Mouse (Mus musculus): ENCODE measurements around the gene Dcdc2b. TPM values are rescaled to one million over a fixed set of nuclear protein-coding genes. Genes with fewer than 3 reads are reported as not detected.

The Dcdc2b gene
- polyA plus RNA-seq, 1 experiment from 2014 or later, result 2.2 TPM

DNA sequence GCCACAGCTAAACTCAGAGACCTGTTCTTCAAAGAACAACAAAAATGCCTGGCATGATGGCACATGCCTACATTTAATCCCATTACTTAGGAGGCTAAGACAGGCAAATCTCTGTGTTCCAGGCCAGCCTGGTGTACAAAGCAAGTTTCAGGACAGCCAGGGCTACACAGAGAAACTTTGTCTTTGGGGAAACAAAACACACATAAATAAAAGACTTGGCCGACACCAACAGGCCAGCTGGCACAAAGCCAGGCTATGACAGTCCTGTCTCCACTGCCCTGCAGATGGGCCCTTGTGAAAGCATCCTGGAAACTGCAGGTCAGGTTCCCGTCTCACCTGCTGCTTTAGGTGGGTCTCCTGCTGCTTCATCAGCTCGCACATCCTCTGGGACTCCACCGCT is 16.9 kb upstream of the Dcdc2b start:
- Histone ChIP-seq H3K27me3 (ENCODE audit: poor library complexity, severe bottlenecking) (no peaks in the 10 kb centered on the region), H3K4me1 (peaks cover 3% of the 10 kb centered on the region), H3K27ac (no peak overlapping the region), H3K9me3 (no peaks in the 10 kb centered on the region), H3K4me3 (no peak overlapping the region), H3K36me3 (replicated peaks) (peaks cover 100% of the 10 kb centered on the region)
- 90% methylated on average over 4 of the region's 4 CpGs for WGBS
- DNase-seq (ENCODE audit: extremely low spot score, low spot score), result no peak

DNA sequence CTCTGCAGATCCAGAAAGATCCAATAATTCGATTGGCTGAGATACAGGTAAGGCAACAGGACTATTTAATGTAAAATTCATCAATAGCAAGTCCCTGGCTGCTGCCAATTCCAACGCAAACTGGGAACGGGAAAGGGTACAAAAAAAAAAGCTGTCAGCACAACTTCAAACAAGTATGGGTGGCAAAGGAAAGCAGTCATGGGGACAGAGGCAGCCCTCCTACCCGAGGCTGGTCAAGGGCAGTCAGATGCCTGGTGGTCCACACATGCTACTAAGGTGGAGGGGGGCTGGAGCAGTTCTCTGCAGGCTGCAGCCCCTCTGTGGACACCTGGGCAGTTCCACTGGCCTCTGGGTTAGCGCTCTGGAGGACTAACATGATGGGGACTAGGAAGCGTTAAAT is 12.0 kb upstream of the Dcdc2b start:
- WGBS, result 79% methylated on average over 6 of the region's 6 CpGs
- peaks cover 56% of the 10 kb centered on the region for H3K36me3 ChIP-seq (replicated peaks)
- H3K4me3 ChIP-seq, result no peak overlapping the region

DNA sequence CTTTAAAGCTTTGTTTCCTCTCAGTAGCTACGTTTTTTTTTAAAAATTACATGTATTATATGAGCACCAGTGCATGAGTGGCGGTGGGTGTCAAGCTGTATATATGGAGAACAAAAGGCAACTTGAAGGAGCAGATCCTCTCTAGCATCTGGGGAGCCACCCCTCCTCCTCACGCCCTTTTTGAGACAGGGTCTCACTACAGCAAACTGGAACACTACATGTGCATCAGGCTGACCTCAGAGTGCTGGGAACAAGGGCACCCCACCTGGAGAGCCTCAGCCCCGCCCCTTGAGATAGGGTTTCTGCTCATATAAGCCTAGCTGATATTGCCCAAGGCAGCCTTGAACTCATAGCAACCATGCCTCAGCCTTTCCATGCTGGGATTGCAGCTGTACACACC is 11.4 kb upstream of the Dcdc2b start:
- Histone ChIP-seq H3K4me3 (peak overlapping the region; percentile 69), H3K4me1 (peaks cover 44% of the 10 kb centered on the region), H3K36me3 (replicated peaks) (peaks cover 51% of the 10 kb centered on the region), H3K27ac (peak overlapping the region; percentile 89; the same call in 1 of the 2 replicates), H3K27me3 (ENCODE audit: poor library complexity, severe bottlenecking) (no peaks in the 10 kb centered on the region), H3K9me3 (no peaks in the 10 kb centered on the region)
- 38% methylated on average over 4 of the region's 4 CpGs for WGBS
- no peak for DNase-seq (ENCODE audit: extremely low spot score, low spot score)

More for the DNA sequence above, 12.0 kb upstream of the Dcdc2b start:
- H3K27me3 ChIP-seq (ENCODE audit: poor library complexity, severe bottlenecking), result no peaks in the 10 kb centered on the region
- no peak for DNase-seq (ENCODE audit: extremely low spot score, low spot score)
- no peak overlapping the region for H3K27ac ChIP-seq
- H3K9me3 ChIP-seq, result no peaks in the 10 kb centered on the region
- H3K4me1 ChIP-seq, result peaks cover 44% of the 10 kb centered on the region

DNA sequence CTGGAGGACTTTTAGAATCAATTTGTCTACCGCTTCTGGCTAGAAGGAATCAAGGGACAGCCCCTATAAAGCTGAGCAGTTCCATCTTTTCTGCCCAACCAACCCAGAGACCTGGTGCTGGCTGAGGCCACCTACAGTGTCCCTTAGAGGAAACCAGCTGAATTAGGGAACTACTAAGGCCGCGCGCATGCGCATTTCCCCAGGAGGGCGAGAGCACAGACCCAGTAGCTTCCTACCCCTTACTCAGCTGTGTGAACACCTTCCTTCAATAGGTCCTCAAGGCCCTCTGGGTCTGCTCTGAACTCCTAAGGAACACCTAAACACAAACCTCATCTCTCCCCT is 10.9 kb upstream of the Dcdc2b start:
- Histone ChIP-seq H3K27ac (peak overlapping the region; percentile 89), H3K27me3 (ENCODE audit: poor library complexity, severe bottlenecking) (no peaks in the 10 kb centered on the region), H3K4me1 (peaks cover 44% of the 10 kb centered on the region), H3K4me3 (peak overlapping the region; percentile 69), H3K36me3 (replicated peaks) (peaks cover 46% of the 10 kb centered on the region), H3K9me3 (no peaks in the 10 kb centered on the region)
- 1% methylated on average over 6 of the region's 6 CpGs for WGBS
- DNase-seq (ENCODE audit: extremely low spot score, low spot score), result peak; percentile 67

DNA sequence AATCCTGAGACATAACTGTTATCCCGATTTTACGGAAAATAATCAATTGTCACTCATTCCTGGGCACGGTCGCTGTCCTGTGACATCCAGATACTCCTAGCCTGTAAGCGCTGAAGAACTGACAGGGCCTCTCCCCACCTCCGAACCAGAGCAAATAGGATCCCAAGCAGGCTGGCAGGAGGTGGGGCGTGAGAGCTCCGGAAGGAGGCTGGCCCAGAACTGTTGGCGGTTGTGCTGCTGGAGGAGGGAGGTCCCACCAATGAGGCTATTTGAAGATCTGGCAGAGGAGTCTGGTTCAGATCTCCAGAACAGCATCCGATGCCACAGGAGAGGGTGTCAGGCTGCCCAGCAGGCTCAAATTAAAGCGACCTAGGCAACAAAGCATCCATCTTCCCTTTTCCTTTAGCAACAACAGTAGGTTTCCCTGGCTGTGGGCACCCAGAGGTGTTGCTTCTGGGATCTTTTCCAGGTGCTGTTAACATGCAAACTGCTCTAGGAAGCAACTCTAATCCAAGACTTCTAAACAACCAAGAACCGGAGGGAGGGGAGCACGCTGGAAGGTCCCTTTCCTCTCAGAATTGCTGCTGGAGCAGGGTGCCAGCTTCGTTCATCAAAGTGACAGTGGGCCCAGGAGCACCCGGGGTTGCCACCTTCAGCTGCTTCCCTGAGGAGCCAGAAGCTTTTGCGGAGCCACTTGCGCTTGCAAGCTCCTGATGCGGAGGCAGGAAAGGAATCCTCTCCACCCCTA is 10.4 kb upstream of the Dcdc2b start:
- peaks cover 41% of the 10 kb centered on the region for H3K36me3 ChIP-seq (replicated peaks)
- H3K27me3 ChIP-seq (ENCODE audit: poor library complexity, severe bottlenecking), result no peaks in the 10 kb centered on the region
- H3K4me1 ChIP-seq, result peaks cover 44% of the 10 kb centered on the region
- WGBS, result 2% methylated on average over 18 of the region's 18 CpGs
- H3K27ac ChIP-seq, result peak overlapping the region; percentile 89
- H3K4me3 ChIP-seq, result peak overlapping the region; percentile 69
- DNase-seq (ENCODE audit: extremely low spot score, low spot score), result peak; percentile 76
- H3K9me3 ChIP-seq, result no peaks in the 10 kb centered on the region

DNA sequence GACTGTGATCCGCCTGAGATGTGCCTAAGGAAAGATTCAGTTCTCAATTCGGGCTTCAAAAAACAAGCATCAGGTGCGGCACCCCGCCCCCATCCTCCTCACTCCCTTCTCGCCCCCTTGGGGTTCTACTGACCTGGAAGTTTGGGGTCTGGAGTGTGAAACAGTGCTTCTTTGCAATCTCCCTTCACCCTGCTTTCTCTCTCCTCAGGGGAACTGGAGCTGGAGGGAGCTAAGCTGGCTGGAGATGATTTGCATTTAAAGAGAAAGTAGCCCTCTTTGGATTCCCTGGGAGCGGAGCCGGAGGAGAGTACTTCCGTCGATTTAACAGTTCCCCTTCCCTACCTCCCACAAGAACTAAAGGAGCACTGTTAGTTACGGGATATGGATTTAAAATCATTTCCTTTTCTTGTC is 9.6 kb upstream of the Dcdc2b start, which contains the start of gene Ccdc28b:
Gene Ccdc28b, minus strand, starts transcription at position 267 of the 411 bp plus-strand sequence.
- peak within 1 kb of the TSS; percentile 69 for H3K4me3 ChIP-seq
- H3K27me3 ChIP-seq (ENCODE audit: poor library complexity, severe bottlenecking), result no peaks in the 10 kb centered on the region
- H3K9me3 ChIP-seq, result no peaks in the 10 kb centered on the region
- H3K36me3 ChIP-seq (replicated peaks), result peaks cover 33% of the 10 kb centered on the region
- peak within 1 kb of the TSS; percentile 89 for H3K27ac ChIP-seq
- WGBS, result under 1% methylated on average over 10 of the region's 10 CpGs
- peaks cover 50% of the 10 kb centered on the region for H3K4me1 ChIP-seq
- peak; percentile 55 for DNase-seq (ENCODE audit: extremely low spot score, low spot score)

DNA sequence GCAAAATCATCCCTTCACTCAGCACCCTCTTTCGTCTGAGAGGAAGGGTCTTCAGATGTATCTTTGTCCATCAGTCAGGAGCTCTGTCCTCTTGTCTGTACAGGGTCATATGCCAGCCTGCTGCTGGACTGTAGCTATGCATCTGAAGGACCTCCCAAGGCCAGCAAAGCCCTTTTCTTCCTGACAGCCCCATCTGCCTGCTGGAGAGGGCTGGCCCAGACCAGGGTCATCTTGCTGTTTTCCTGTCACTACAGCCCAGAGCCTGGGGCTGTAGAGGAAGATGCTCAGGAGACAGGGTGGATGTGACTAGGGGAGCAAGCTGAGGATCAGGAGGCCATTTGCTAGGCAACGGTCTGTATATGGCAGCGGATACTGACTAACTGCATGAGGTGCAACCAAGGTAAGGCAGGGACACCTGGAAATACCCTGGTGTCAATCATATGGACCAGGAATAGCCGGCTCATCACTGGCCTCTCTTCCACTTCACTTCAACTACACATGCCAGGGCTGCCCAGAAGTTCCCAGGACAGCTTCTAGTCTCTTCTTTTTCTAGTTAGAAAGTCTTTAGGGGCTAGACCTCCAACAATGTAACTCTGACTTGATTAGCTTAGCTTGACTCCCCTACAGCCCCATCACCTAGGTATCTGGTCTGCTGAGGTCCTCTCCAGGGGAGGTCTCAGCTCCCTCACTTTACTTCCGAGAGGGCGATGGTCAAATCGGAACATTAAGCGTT is 8.9 kb upstream of the Dcdc2b start:
- peak overlapping the region; percentile 89 for H3K27ac ChIP-seq

DNA sequence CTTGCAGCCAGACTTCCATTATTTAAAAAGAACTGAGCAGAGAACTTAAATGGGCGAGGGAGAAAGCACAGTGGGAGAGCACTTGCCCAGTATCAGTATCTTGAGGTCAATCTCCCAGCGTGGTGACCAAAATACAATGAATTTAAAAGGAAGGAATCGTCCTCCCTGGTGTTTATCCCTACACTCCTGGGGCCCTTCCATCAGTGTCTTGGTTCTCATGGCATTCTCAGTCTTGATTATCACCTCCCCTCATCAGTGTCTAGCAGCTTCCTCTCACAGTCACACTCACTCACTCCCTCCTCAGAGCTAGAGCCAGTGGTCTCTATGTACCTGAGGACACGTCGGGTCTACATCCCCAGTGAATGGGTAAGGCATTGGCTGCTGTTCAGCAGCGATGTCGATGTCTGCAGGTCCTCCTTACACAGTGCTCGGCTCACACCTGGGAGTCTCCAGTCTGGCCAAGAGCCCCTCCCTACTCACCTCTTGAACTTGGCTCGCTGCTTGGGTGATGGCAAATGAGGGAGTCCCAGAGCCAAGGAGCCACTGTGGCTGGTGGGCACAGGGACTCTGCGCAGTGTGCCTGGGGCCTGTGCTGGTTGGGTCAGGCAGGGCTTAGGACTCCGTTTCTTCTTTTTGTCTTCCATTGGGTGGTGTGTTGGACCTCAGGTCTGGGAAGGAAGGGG is 8.2 kb upstream of the Dcdc2b start:
- WGBS, result 77% methylated on average over 11 of the region's 11 CpGs
- Histone ChIP-seq H3K27me3 (ENCODE audit: poor library complexity, severe bottlenecking) (no peaks in the 10 kb centered on the region), H3K36me3 (replicated peaks) (peaks cover 23% of the 10 kb centered on the region), H3K9me3 (no peaks in the 10 kb centered on the region), H3K4me3 (peak overlapping the region; percentile 69), H3K27ac (peak overlapping the region; percentile 89; the same call in 1 of the 2 replicates), H3K4me1 (peaks cover 61% of the 10 kb centered on the region)
- DNase-seq (ENCODE audit: extremely low spot score, low spot score), result no peak

More for the DNA sequence above, 8.9 kb upstream of the Dcdc2b start:
- Histone ChIP-seq H3K27me3 (ENCODE audit: poor library complexity, severe bottlenecking) (no peaks in the 10 kb centered on the region), H3K36me3 (replicated peaks) (peaks cover 26% of the 10 kb centered on the region), H3K9me3 (no peaks in the 10 kb centered on the region), H3K4me1 (peaks cover 57% of the 10 kb centered on the region), H3K4me3 (peak overlapping the region; percentile 69)
- DNase-seq (ENCODE audit: extremely low spot score, low spot score), result no peak
- WGBS, result 23% methylated on average over 8 of the region's 8 CpGs

DNA sequence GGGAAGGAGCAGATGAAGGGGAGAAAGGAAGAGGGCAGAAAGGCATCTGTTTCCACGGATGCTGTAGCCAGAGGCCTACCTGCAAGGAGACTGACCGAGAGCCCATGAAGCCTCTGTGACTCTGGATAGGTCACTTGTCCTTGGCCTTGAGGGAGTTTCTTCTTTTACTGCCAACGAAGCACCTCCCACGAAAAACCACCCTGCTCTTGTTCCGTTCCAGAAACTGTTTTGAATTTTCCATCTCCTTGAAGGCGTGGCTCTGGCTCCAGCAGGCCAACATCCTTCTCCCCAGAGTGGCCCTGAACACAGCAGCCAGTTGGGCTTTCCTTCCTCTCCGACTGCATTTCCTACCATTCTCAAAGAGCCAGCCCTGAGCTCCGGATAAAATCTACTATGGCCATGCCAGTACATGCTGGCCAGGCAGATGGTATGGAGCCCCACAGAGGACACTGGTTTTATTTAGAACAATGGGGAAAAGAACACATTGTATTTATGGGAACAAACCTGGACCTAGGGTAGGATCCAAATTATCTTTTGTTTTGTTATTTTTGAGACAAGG is 7.3 kb upstream of the Dcdc2b start:
- Histone ChIP-seq H3K4me3 (no peak overlapping the region), H3K4me1 (peaks cover 61% of the 10 kb centered on the region)

DNA sequence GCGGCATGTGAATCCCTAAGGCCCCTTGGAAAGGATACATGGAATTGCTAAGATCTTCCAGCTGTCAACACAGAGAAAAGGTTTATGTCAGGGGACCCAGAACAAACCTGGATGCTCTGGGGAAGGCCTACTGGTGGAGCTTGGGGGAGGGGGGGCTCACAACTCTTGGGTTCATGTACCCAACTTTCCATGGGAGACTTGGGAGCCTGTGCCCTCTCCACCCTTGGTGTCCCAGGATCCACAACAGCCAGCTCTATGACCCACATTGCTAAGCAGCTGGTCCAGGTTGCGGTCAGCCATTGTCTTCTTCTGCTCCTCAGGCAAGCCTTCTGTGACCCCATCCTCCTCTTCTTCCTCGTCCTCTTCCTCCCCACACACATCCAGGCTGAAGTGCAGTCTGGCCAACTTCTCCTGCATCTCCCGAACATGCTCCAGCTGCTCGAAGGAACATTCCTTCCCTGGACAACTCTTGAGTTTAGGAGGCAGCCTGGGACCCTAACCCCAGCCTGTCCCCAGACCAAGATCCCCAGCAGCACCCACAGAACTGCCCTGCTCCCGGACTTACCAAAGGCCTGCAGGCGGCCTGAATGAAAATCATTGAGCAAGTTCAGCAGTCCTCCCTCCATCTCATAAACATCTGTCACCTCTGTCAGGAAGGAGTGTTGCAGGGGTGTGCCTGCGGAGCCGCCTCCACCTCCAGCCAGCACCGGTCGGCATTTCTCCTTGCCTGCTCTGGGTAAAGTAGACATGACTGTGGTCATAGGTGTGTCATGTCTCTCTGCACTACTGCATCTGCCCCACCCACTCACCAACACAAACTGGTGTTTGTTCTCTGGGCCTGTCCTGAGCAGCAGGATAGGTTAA is 6.6 kb upstream of the Dcdc2b start:
- no peaks in the 10 kb centered on the region for H3K9me3 ChIP-seq
- 88% methylated on average over 11 of the region's 11 CpGs for WGBS
- DNase-seq (ENCODE audit: extremely low spot score, low spot score), result no peak
- peaks cover 56% of the 10 kb centered on the region for H3K4me1 ChIP-seq
- H3K36me3 ChIP-seq (replicated peaks), result peaks cover 23% of the 10 kb centered on the region
- H3K27me3 ChIP-seq (ENCODE audit: poor library complexity, severe bottlenecking), result no peaks in the 10 kb centered on the region
- no peak overlapping the region for H3K27ac ChIP-seq
- no peak overlapping the region for H3K4me3 ChIP-seq

More for the DNA sequence above, 7.3 kb upstream of the Dcdc2b start:
- DNase-seq (ENCODE audit: extremely low spot score, low spot score), result no peak
- Histone ChIP-seq H3K36me3 (replicated peaks) (peaks cover 23% of the 10 kb centered on the region), H3K27me3 (ENCODE audit: poor library complexity, severe bottlenecking) (no peaks in the 10 kb centered on the region), H3K27ac (no peak overlapping the region), H3K9me3 (no peaks in the 10 kb centered on the region)
- WGBS, result 82% methylated on average over 8 of the region's 8 CpGs

DNA sequence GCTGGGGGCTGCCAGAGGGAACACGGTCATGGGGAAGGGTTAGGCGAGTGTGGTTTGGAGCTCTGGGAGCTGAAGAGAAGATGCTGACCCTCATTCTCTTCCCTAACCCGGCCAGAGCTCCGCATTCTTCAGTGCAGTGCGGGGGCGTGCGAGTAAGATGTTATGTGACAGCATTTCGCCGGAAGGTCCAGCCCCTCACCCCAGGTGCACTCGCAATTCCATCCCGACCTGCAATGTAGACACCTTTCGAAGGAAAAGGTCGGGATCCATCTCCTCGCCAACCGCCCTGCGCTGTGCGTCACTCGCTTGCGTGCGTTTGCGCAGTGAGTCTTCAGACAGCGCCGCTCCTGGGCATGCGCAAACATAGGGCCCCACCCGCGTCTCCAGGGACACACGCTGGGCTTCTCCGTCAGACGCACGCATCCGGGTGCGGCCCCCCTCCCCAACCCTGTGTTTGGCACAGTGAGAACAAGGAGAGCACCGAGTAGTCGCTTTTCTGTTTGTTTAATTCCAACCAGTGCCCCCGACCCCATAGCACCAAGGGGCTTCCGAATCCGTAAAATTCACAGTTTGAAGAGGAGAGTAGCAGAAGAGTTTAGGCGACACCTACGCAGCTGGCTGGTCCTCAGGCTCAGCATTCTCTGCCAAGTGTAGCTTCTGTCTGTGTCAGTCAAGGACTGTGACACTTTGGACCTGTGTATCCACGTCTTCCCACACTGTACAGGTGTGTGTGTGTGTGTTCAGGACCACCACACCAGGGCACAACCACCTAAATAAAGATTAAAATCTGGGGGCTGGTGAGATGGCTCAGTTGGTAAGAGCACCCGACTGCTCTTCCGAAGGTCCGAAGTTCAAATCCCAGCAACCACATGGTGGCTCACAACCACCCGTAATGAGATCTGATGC is 5.0 kb upstream of the Dcdc2b start, which contains the start of gene Iqcc:
Gene Iqcc, minus strand, starts transcription at position 314 of the 906 bp plus-strand sequence.
- DNase-seq (ENCODE audit: extremely low spot score, low spot score), result peak; percentile 90
- Histone ChIP-seq H3K36me3 (replicated peaks) (peaks cover 23% of the 10 kb centered on the region), H3K4me3 (peak within 1 kb of the TSS; percentile 78), H3K27ac (peak within 1 kb of the TSS; percentile 93), H3K9me3 (no peaks in the 10 kb centered on the region), H3K27me3 (ENCODE audit: poor library complexity, severe bottlenecking) (no peaks in the 10 kb centered on the region), H3K4me1 (peaks cover 40% of the 10 kb centered on the region)
- 6% methylated on average over 44 of the region's 44 CpGs for WGBS
